Mouse (Mus musculus) retina, adult 2 months (tissue): ENCODE data around the gene Vmn1r199.
"Not testable (repeated sequence)": the region's sequence is repeated elsewhere in the genome, so short reads cannot be mapped to it uniquely, and the experiment has no call there.

Experiments
- DNase-seq: peaks from one replicate; pipeline ENCODE4 v3.0.0-alpha.2; 2012; ENCODE audit warnings: low read depth, low spot score

Vmn1r199 gene

DNA sequence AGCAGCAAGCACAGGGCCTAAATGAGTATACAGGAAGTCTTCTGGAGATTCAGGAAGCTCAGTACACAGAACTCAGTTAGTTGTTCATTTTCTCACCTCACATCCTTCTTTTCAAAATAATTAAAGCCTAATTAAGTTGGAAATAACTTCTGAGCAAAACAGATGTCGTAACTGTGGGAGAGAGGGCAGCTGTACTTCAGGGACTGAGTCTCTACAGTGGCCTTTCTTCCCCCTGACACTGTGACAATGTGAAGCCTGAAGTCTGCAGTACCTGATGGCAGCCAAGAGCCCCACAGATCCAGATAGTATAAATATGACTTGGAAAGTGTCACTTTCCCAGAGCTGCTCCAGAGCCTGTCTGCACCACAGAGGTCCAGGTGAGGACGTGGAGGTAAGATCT is at the start of gene Vmn1r199:
Vmn1r199 (plus strand) TSS at position 301 of the 400 bp plus-strand sequence.
- no peak for DNase-seq

DNA sequence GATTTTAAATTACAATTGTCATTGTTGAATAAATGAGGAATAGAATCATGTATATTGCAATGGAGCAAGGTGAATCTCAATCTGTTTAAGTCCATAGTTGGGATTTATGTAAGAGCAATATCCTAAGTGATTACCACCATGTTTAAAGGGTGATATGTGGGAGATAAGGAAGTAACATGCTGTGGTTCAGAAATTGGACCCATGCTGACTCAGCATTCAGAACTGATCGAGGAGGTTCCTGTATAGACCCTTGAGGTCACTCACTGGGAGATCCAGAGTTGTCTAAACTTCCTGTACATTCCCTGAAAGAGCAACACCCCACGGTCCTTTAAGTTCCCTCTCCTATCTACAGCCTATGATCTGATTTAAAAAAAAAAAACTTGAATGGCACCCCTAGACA is 46.3 kb upstream of the Vmn1r199 start:
- no peak for DNase-seq

DNA sequence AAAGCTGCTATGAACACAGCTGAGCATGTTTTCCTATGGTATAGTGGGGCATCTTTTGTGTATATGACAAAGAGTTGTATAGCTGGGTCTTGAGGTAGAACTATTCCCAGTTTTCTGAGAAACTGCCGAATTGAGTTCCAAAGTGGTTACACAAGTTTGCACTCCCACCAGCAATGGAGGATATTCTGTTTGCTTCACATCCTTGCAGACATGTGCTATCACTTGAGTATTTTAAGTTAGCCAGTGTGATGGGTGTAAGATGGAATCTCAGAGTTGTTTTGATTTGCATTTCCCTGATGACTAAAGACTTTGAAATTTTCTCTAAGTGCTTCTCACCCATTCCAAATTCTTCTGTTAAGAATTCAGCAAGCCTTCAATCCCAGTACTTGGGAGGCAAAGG is 44.1 kb upstream of the Vmn1r199 start:
- DNase-seq, result no peak

DNA sequence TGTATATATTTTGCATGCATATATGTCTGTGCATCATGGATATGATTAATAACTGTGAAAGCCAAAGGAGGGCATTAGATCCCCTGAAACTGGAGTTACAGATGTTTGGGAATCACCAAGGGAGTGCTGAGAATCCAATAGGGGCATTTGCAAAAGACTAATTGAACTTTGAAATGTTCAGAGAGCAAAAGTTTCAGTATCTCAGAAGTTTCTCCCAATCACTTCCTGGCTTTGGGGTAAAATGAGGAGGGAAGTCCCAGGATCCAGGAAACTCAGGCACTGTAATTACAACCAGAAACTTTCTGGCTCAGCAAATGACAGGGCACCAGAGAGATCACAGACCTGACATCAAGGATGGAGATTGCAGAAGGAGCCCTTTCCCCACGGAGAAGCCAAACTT is 29.6 kb upstream of the Vmn1r199 start, which contains the start of gene Vmn1r198:
Vmn1r198 (plus strand) TSS at position 301 of the 400 bp plus-strand sequence.
- DNase-seq, result no peak

DNA sequence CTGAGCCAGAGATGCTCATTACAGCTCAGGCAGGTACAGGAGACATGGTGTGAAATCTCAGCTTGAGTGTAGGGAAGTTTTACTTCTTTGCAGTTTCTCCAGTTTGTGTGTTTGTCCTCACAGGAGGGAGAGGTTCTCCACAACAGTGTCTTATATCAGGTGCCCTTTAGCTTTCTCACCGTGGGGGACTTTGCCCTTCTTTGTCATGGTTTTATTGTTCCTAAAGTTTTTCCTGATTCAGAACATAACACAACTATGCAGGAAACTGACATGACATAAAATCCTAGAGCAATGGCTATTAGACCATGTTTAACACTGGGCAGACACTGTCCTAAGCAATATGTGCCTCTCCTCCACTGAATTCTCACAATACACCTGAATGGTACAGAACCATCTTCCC is 28.8 kb upstream of the Vmn1r199 start:
- DNase-seq, result no peak

DNA sequence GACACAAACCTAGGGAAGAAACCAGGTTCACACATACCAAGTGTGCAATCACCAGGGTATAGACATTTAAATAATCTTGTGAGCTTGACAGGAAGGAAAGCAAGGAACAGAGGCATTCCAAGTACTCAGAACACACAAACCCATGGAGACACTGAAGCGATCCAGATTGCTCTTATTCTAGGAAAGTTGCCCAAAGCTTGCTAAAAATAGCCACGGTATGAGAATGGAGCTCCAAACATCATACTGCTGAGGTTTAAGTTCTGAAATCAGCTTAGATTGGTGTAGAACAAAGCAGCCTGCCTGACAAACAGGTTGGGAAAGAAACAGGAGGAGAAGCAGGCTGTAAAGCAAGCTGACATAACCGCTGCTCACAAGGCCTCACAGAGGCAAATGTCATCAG is 1.5 kb downstream of the Vmn1r199 start:
- not testable (repeated sequence) for DNase-seq

DNA sequence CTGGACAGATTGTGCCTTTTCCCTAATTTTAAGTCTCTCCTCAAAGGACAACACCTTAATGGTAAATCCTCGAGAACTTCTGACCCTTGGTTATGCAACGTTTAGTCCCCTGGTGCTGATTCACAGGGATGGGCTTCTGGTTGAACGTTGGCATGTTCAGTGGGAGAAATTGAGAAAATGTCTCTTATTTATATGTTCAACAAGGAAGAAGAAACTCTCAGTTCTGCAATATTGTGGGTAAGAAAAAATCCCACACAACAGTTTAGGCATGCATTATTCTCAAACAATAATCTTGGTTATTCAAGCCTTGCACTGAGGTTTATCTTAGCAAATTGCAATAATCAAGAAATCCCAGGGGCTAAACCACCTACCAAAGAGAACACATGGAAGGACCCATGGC is 3.8 kb downstream of the Vmn1r199 start:
- no peak for DNase-seq

DNA sequence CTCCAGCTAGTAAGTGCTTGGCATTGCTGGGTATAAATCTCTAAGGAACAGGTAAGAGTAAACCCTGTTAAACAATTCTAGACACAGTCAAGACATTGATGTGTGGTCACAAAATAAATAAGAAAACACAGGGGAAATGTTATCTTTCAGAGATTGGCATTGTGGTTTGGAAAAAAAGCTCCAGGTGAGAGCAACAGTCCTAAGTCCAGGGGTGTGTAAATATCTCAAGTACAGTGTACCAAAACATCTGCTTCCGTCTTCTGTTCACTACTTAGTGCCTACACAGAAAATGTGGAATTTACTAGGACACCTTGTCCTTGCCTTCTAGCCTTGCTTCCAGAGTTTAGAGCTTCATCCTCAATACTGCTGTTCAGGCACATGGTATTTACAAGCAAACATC is 7.4 kb downstream of the Vmn1r199 start:
- no peak for DNase-seq

DNA sequence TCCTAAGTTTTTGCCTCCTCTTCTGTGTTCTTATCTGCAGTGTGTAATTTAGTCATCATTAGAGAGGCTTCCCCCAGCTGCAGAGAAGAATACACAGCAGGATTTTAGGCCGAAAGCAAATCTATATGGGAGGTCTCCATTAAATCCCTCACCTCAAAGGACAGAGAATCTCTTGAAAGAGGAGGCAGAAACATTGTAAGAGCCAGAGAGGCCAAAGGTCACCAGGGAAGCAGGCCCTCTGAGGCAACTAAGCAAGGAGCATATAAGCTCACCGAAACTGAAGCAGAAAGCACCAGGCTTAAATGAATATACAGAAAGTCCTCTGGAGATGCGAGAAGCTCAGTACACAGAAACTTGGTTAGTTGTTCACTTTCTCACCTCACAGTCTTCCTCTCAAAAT is 10.5 kb downstream of the Vmn1r199 start, which contains the start of gene Vmn1r200:
Vmn1r200 (plus strand) TSS at position 301 of the 400 bp plus-strand sequence.
- no peak for DNase-seq

DNA sequence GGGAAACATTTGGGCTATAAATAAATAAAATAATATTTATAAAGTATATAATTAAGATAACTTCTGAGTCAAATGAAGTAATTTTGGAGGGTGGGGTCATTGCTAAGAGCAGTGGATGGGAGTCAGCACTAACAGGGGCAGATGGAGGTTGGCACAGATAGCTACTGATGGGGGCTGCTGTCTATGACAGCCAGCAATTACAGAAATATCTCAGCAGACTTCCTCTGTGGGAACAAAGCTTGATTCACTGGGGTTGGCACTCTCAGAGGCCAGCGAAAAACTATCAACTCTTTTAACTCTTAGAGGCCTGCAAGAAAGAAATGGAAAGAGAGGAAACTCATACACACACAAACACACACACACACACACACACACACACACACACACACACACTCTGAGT is 23.4 kb downstream of the Vmn1r199 start:
- DNase-seq, result no peak
